Mouse (Mus musculus) gastrocnemius, adult 2 months (tissue): ENCODE results near the gene Fkbp1b. TPM values are rescaled to one million over a fixed set of nuclear protein-coding genes. Genes with fewer than 3 reads are reported as not detected.

ENCODE experiments used
- DNase-seq: peaks from one replicate; pipeline ENCODE4 v3.0.0; 2022
- H3K27ac ChIP-seq: fragments of 200-600 bp; 2 replicates; pipeline ENCODE4 v1.8.1; 2022; ENCODE audit warnings: mild to moderate bottlenecking
- H3K4me3 ChIP-seq: fragments of 200-600 bp; 2 replicates; pipeline ENCODE4 v1.8.1; 2022; ENCODE audit warnings: mild to moderate bottlenecking, moderate library complexity
- CTCF ChIP-seq: fragments of 200-600 bp; IDR thresholded peaks from 2 replicates; pipeline ENCODE4 v1.8.1; 2022; ENCODE audit warnings: antibody characterized with exemption, mild to moderate bottlenecking, moderate library complexity
- intact Hi-C: fragments of 180-260 bp; cut with DNase I; formaldehyde crosslinking; loops from one replicate; pipeline ENCODE4 v1.15.1; 2025
- total RNA-seq, 2 experiments: library from RNA; stranded (reverse); gene quantifications; 2 replicates each; pipeline ENCODE4 v1.2.3; 2021

Gene Fkbp1b
- total RNA-seq, 2 experiments from 2014 or later, result 0.64 to 0.84 TPM

- no peak overlapping the region for H3K27ac ChIP-seq
- intact Hi-C loops, result no loop called here
- DNase-seq, result no peak
- no peak for TF ChIP-seq CTCF
- no peak overlapping the region for H3K4me3 ChIP-seq
These were observed 30.9 kb upstream of the Fkbp1b start for GRCm38 (mm10) chr12:4872273-4872672.

- intact Hi-C loops, result no loop called here
- DNase-seq, result no peak
- no peak overlapping the region for H3K27ac ChIP-seq
- TF ChIP-seq CTCF, result no peak
- no peak overlapping the region for H3K4me3 ChIP-seq
These were observed 29.9 kb upstream of the Fkbp1b start for GRCm38 (mm10) chr12:4871260-4871659.

- Histone ChIP-seq H3K27ac (no peak overlapping the region), H3K4me3 (no peak overlapping the region)
- DNase-seq, result no peak
- intact Hi-C loops, result no loop called here
- no peak for TF ChIP-seq CTCF
These were observed 27.5 kb upstream of the Fkbp1b start for GRCm38 (mm10) chr12:4868924-4869323.

- Histone ChIP-seq H3K27ac (no peak overlapping the region), H3K4me3 (no peak overlapping the region)
- no peak for DNase-seq
- intact Hi-C loops, result no loop called here
- TF ChIP-seq CTCF, result no peak
These were observed 22.9 kb upstream of the Fkbp1b start for GRCm38 (mm10) chr12:4864338-4864690.

GRCm38 (mm10) chr12:4863654-4864337 is 22.4 kb upstream of the Fkbp1b start:
- no peak overlapping the region for H3K4me3 ChIP-seq
- intact Hi-C loops, result no loop called here
- no peak for DNase-seq
- no peak overlapping the region for H3K27ac ChIP-seq
- no peak for TF ChIP-seq CTCF

- Histone ChIP-seq H3K27ac (no peak overlapping the region), H3K4me3 (no peak overlapping the region)
- DNase-seq, result no peak
- intact Hi-C loops, result no loop called here
- peak; percentile 36 for TF ChIP-seq CTCF
These were observed 21.3 kb upstream of the Fkbp1b start for GRCm38 (mm10) chr12:4862672-4863071.

GRCm38 (mm10) chr12:4859241-4859914 is 18.0 kb upstream of the Fkbp1b start:
- no peak for DNase-seq
- Histone ChIP-seq H3K27ac (no peak overlapping the region), H3K4me3 (no peak overlapping the region)
- TF ChIP-seq CTCF, result no peak
- intact Hi-C loops, result loop anchor here (10.0 kb wide), 1 partner anchor 115 kb away; no protein-coding TSS in a partner anchor

- no peak overlapping the region for H3K27ac ChIP-seq
- peak; percentile 50 for TF ChIP-seq CTCF
- intact Hi-C loops, result loop anchor here (10.0 kb wide), 1 partner anchor 118 kb away; no protein-coding TSS in a partner anchor
- DNase-seq, result no peak
- H3K4me3 ChIP-seq, result no peak overlapping the region
These were observed 15.4 kb upstream of the Fkbp1b start for GRCm38 (mm10) chr12:4856834-4857233.

GRCm38 (mm10) chr12:4856160-4856559 is 14.8 kb upstream of the Fkbp1b start:
- peak; percentile 58 for TF ChIP-seq CTCF
- Histone ChIP-seq H3K27ac (no peak overlapping the region), H3K4me3 (no peak overlapping the region)
- intact Hi-C loops, result loop anchor here (10.0 kb wide), 1 partner anchor 119 kb away; no protein-coding TSS in a partner anchor
- no peak for DNase-seq

GRCm38 (mm10) chr12:4843741-4844140 is 2.4 kb upstream of the Fkbp1b start:
- peak overlapping the region; percentile 78 for H3K4me3 ChIP-seq
- DNase-seq, result peak; percentile 49
- intact Hi-C loops, result loop anchor here (5.0 kb wide), 1 partner anchor 74 kb away; the partner anchor contains the start of gene Atad2b
- TF ChIP-seq CTCF, result no peak
- peak overlapping the region; percentile 87 for H3K27ac ChIP-seq

GRCm38 (mm10) chr12:4842890-4843597 is 1.7 kb upstream of the Fkbp1b start, which contains the start of gene Wdcp:
Gene Wdcp (plus strand): TSS chr12:4843303.
- TF ChIP-seq CTCF, result no peak
- Histone ChIP-seq H3K4me3 (peak within 1 kb of the TSS; percentile 78), H3K27ac (peak within 1 kb of the TSS; percentile 87)
- DNase-seq, result peak; percentile 93
- intact Hi-C loops, result loop anchor here (5.0 kb wide), 1 partner anchor 74 kb away; the partner anchor contains the start of gene Atad2b

GRCm38 (mm10) chr12:4842456-4842855 is 1.1 kb upstream of the Fkbp1b start:
- no peak overlapping the region for H3K27ac ChIP-seq
- no peak for TF ChIP-seq CTCF
- H3K4me3 ChIP-seq, result no peak overlapping the region
- DNase-seq, result no peak
- intact Hi-C loops, result loop anchor here (5.0 kb wide), 1 partner anchor 75 kb away; the partner anchor contains the start of gene Atad2b
